Mouse (Mus musculus): Measurements from ENCODE around the gene Fes. TPM values are rescaled to one million over a fixed set of nuclear protein-coding genes. Genes with fewer than 3 reads are reported as not detected.

Gene Fes
- polyA plus RNA-seq, 1 experiment from 2014 or later, result 18.2 TPM

- H3K4me3 ChIP-seq (ENCODE audit: low read depth, low read length), result no peak overlapping the region
- no peak overlapping the region for H3K4me2 ChIP-seq (ENCODE audit: low read depth, low read length)
- peaks cover 11% of the 10 kb centered on the region for H3K4me1 ChIP-seq (ENCODE audit: control insufficient read depth, low read depth, low read length)
- H3K9me3 ChIP-seq (replicated peaks; ENCODE audit: control insufficient read depth, low read length), result no peaks in the 10 kb centered on the region
- no peaks in the 10 kb centered on the region for H3K36me3 ChIP-seq (ENCODE audit: control insufficient read depth, insufficient read depth)
- H3K27me3 ChIP-seq (ENCODE audit: control insufficient read depth, insufficient read depth, low read depth, low read length), result no peaks in the 10 kb centered on the region
- 78% methylated on average over 6 of the region's 6 CpGs for WGBS (ENCODE audit: insufficient replicate concordance)
- ATAC-seq (ENCODE audit: low read depth), result no peak
- no peak overlapping the region for H3K9ac ChIP-seq (ENCODE audit: low read depth, low read length)
- no peak overlapping the region for H3K27ac ChIP-seq (ENCODE audit: low read length)
Measured at GRCm38 (mm10) chr7:80421576-80421975, 33.8 kb upstream of the Fes start.

DNA sequence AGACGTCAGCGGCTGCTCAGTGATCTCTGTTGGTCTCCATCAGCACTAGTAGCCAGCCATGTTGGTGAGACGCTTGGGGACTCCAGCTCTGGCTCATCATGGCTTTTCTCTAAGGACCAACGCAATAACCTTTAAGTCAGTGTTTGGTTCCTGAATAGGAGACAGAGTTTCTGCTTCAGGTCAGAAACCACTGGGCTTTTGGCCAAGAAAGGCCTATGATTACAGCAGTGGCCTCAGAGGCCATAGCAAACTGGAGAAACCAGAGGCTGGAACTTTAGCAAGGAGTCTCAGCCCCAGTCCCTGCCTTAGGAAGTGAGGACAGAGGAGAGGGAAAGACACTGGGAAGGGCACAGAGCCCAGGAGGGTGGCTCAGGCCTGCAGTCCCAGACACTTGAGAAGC, 32.8 kb upstream of the Fes start:
- Histone ChIP-seq H3K4me2 (ENCODE audit: low read depth, low read length) (no peak overlapping the region), H3K9me3 (replicated peaks; ENCODE audit: control insufficient read depth, low read length) (no peaks in the 10 kb centered on the region), H3K9ac (ENCODE audit: low read depth, low read length) (no peak overlapping the region), H3K4me3 (ENCODE audit: low read depth, low read length) (no peak overlapping the region), H3K27me3 (ENCODE audit: control insufficient read depth, insufficient read depth, low read depth, low read length) (no peaks in the 10 kb centered on the region), H3K27ac (ENCODE audit: low read length) (no peak overlapping the region), H3K4me1 (ENCODE audit: control insufficient read depth, low read depth, low read length) (peaks cover 11% of the 10 kb centered on the region), H3K36me3 (ENCODE audit: control insufficient read depth, insufficient read depth) (no peaks in the 10 kb centered on the region)
- ATAC-seq (ENCODE audit: low read depth), result no peak
- WGBS (ENCODE audit: insufficient replicate concordance), result 66% methylated on average over 4 of the region's 4 CpGs

DNA sequence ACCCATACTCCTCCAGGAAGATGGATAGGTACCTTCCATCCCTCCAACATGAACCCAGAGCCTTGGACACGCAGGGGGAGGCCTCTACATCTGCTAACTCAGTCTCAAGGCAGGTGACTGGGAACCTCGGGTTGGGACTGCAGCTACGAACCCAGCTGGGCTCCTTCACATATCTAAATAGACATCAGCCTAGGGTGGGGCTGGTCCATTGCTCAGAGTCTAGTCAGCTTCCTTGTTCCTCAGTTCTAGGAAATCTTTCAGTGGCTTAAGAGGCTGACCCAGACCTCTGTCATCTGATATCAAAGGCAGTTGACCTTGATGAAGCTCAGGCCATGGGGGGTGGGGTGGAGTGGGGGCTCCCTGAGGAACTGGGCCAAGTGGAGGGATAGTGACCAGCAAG, 31.5 kb upstream of the Fes start:
- 34% methylated on average over 3 of the region's 3 CpGs for WGBS (ENCODE audit: insufficient replicate concordance)
- no peaks in the 10 kb centered on the region for H3K27me3 ChIP-seq (ENCODE audit: control insufficient read depth, insufficient read depth, low read depth, low read length)
- no peak for ATAC-seq (ENCODE audit: low read depth)
- H3K4me2 ChIP-seq (ENCODE audit: low read depth, low read length), result no peak overlapping the region
- no peak overlapping the region for H3K27ac ChIP-seq (ENCODE audit: low read length)
- no peak overlapping the region for H3K9ac ChIP-seq (ENCODE audit: low read depth, low read length)
- H3K9me3 ChIP-seq (replicated peaks; ENCODE audit: control insufficient read depth, low read length), result no peaks in the 10 kb centered on the region
- no peaks in the 10 kb centered on the region for H3K36me3 ChIP-seq (ENCODE audit: control insufficient read depth, insufficient read depth)
- peaks cover 11% of the 10 kb centered on the region for H3K4me1 ChIP-seq (ENCODE audit: control insufficient read depth, low read depth, low read length)
- no peak overlapping the region for H3K4me3 ChIP-seq (ENCODE audit: low read depth, low read length)

GRCm38 (mm10) chr7:80418036-80418435, 30.3 kb upstream of the Fes start:
- no peak overlapping the region for H3K9ac ChIP-seq (ENCODE audit: low read depth, low read length)
- whole genome bisulfite sequencing (ENCODE audit: insufficient replicate concordance), result 57% methylated on average over 3 of the region's 3 CpGs
- H3K27me3 ChIP-seq (ENCODE audit: control insufficient read depth, insufficient read depth, low read depth, low read length), result no peaks in the 10 kb centered on the region
- H3K4me2 ChIP-seq (ENCODE audit: low read depth, low read length), result no peak overlapping the region
- no peak for ATAC-seq (ENCODE audit: low read depth)
- peaks cover 9% of the 10 kb centered on the region for H3K4me1 ChIP-seq (ENCODE audit: control insufficient read depth, low read depth, low read length)
- H3K4me3 ChIP-seq (ENCODE audit: low read depth, low read length), result no peak overlapping the region
- no peaks in the 10 kb centered on the region for H3K36me3 ChIP-seq (ENCODE audit: control insufficient read depth, insufficient read depth)
- H3K27ac ChIP-seq (ENCODE audit: low read length), result no peak overlapping the region
- no peaks in the 10 kb centered on the region for H3K9me3 ChIP-seq (replicated peaks; ENCODE audit: control insufficient read depth, low read length)

DNA sequence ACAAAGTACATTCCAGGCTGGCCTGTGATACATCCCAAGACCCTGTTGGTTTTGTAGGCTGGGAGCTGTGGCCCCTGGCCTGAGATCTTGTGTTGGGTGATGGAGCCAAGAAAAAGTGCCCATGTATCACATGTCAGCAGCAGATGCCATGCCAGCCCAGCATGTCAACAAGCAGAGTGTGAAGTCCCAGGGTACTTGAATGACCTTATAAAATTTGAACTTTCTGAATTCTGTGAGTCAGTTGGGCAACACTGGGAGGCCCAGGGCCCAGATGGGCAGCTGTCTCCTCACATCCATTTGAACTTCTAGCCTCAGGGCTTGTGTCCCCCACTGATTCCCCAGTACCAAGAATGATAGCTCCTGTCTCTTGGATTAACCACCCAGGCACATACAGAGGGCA, 29.9 kb upstream of the Fes start:
- Histone ChIP-seq H3K27me3 (ENCODE audit: control insufficient read depth, insufficient read depth, low read depth, low read length) (no peaks in the 10 kb centered on the region), H3K4me2 (ENCODE audit: low read depth, low read length) (no peak overlapping the region), H3K36me3 (ENCODE audit: control insufficient read depth, insufficient read depth) (no peaks in the 10 kb centered on the region), H3K4me1 (ENCODE audit: control insufficient read depth, low read depth, low read length) (peaks cover 5% of the 10 kb centered on the region), H3K9me3 (replicated peaks; ENCODE audit: control insufficient read depth, low read length) (no peaks in the 10 kb centered on the region), H3K9ac (ENCODE audit: low read depth, low read length) (no peak overlapping the region), H3K4me3 (ENCODE audit: low read depth, low read length) (no peak overlapping the region), H3K27ac (ENCODE audit: low read length) (no peak overlapping the region)
- no peak for ATAC-seq (ENCODE audit: low read depth)

DNA sequence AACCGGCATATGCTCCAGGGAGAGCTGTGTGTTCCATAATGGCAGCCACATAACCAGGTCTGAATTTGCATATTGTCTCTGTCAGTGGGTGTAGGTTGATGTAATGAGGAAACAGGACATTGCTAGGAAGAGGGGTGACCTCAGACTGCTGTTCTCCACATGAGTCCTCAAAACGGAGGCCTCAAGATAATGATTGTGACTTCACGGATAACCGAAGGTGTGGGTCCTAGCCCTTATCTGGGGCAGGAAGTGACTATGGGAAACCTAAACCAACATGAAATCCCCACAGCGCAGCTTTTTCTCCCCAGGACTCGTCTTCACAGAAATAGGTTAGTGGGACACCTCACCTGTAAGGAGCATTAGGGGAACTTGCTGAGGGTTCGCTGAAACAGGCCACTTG, 29.2 kb upstream of the Fes start:
- 33% methylated on average over 7 of the region's 7 CpGs for WGBS (ENCODE audit: insufficient replicate concordance)

GRCm38 (mm10) chr7:80414303-80414855, 26.6 kb upstream of the Fes start:
- Histone ChIP-seq H3K4me2 (ENCODE audit: low read depth, low read length) (no peak overlapping the region), H3K4me3 (ENCODE audit: low read depth, low read length) (no peak overlapping the region), H3K36me3 (ENCODE audit: control insufficient read depth, insufficient read depth) (no peaks in the 10 kb centered on the region), H3K9me3 (replicated peaks; ENCODE audit: control insufficient read depth, low read length) (no peaks in the 10 kb centered on the region), H3K4me1 (ENCODE audit: control insufficient read depth, low read depth, low read length) (peaks cover 3% of the 10 kb centered on the region; the same call in 1 of the 2 replicates), H3K27me3 (ENCODE audit: control insufficient read depth, insufficient read depth, low read depth, low read length) (no peaks in the 10 kb centered on the region), H3K27ac (ENCODE audit: low read length) (no peak overlapping the region), H3K9ac (ENCODE audit: low read depth, low read length) (no peak overlapping the region)
- no peak for ATAC-seq (ENCODE audit: low read depth)
- 57% methylated on average over 7 of the region's 7 CpGs for WGBS (ENCODE audit: insufficient replicate concordance)

More for the DNA sequence above, 29.2 kb upstream of the Fes start:
- Histone ChIP-seq H3K36me3 (ENCODE audit: control insufficient read depth, insufficient read depth) (no peaks in the 10 kb centered on the region), H3K27ac (ENCODE audit: low read length) (no peak overlapping the region), H3K9me3 (replicated peaks; ENCODE audit: control insufficient read depth, low read length) (no peaks in the 10 kb centered on the region), H3K9ac (ENCODE audit: low read depth, low read length) (no peak overlapping the region), H3K4me1 (ENCODE audit: control insufficient read depth, low read depth, low read length) (peaks cover 4% of the 10 kb centered on the region), H3K4me2 (ENCODE audit: low read depth, low read length) (no peak overlapping the region), H3K27me3 (ENCODE audit: control insufficient read depth, insufficient read depth, low read depth, low read length) (no peaks in the 10 kb centered on the region), H3K4me3 (ENCODE audit: low read depth, low read length) (no peak overlapping the region)
- ATAC-seq (ENCODE audit: low read depth), result no peak

GRCm38 (mm10) chr7:80413512-80414302, 26.0 kb upstream of the Fes start:
- WGBS (ENCODE audit: insufficient replicate concordance), result 63% methylated on average over 9 of the region's 9 CpGs
- H3K36me3 ChIP-seq (ENCODE audit: control insufficient read depth, insufficient read depth), result no peaks in the 10 kb centered on the region
- no peaks in the 10 kb centered on the region for H3K9me3 ChIP-seq (replicated peaks; ENCODE audit: control insufficient read depth, low read length)
- no peak overlapping the region for H3K4me2 ChIP-seq (ENCODE audit: low read depth, low read length)
- ATAC-seq (ENCODE audit: low read depth), result no peak
- H3K9ac ChIP-seq (ENCODE audit: low read depth, low read length), result no peak overlapping the region
- H3K4me1 ChIP-seq (ENCODE audit: control insufficient read depth, low read depth, low read length), result no peaks in the 10 kb centered on the region; the same call in 1 of the 2 replicates
- no peak overlapping the region for H3K4me3 ChIP-seq (ENCODE audit: low read depth, low read length)
- no peak overlapping the region for H3K27ac ChIP-seq (ENCODE audit: low read length)
- no peaks in the 10 kb centered on the region for H3K27me3 ChIP-seq (ENCODE audit: control insufficient read depth, insufficient read depth, low read depth, low read length)

DNA sequence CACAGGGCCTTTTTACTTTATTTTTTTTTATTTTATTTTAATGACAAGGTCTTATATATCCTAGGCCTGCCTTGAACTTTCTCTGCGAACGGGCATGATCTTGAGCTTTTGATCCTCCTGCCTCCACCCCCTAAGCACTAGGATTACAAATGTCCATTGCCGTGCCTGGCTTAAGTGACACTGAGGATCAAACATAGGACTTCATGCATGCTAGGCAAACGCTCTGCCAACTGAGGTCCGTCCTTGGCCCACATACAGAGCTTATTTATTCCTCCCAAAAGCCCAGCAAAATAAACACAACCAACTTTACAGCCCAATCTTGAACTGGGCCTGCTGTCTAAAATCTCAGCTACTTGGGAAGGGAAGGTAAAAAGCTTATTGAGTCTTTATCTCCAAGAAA, 25.0 kb upstream of the Fes start:
- H3K4me1 ChIP-seq (ENCODE audit: control insufficient read depth, low read depth, low read length), result no peaks in the 10 kb centered on the region; the same call in 1 of the 2 replicates
- no peaks in the 10 kb centered on the region for H3K27me3 ChIP-seq (ENCODE audit: control insufficient read depth, insufficient read depth, low read depth, low read length)
- whole genome bisulfite sequencing (ENCODE audit: insufficient replicate concordance), result 78% methylated on average over 5 of the region's 5 CpGs
- no peak overlapping the region for H3K9ac ChIP-seq (ENCODE audit: low read depth, low read length)
- H3K9me3 ChIP-seq (replicated peaks; ENCODE audit: control insufficient read depth, low read length), result no peaks in the 10 kb centered on the region
- ATAC-seq (ENCODE audit: low read depth), result no peak
- no peak overlapping the region for H3K4me3 ChIP-seq (ENCODE audit: low read depth, low read length)
- no peaks in the 10 kb centered on the region for H3K36me3 ChIP-seq (ENCODE audit: control insufficient read depth, insufficient read depth)
- H3K27ac ChIP-seq (ENCODE audit: low read length), result no peak overlapping the region
- H3K4me2 ChIP-seq (ENCODE audit: low read depth, low read length), result no peak overlapping the region

Data from liver, embryonic 16.5 days (tissue).